Comparison of ENCODE assay signal across 29 mouse cellular contexts in genomic region chr2:60269856-60270479, GRCm38 (mm10). TPM values are rescaled to one million over a fixed set of nuclear protein-coding genes. Genes with fewer than 3 reads are reported as not detected.
A peak's percentile ranks its signal among the peaks of the same experiment; 100 is the strongest.
DNase-seq lines count a peak whose midpoint lies in the region; ATAC-seq and TF ChIP-seq lines count a peak whose summit lies in the region.
"Had no signal": no experiment of that assay in that cellular context is flagged by ENCODE, and none has a peak within 500 bp of the region (broad histone marks: within the 10 kb centered on the region; RNA-seq: fewer than 3 reads in every experiment).

No protein-coding gene starts in this region.

- H3K4me2 ChIP-seq in kidney, embryonic 16.5 days (replicated peaks; ENCODE audit: low read depth, low read length) = no peak overlapping the region
- H3K4me2 ChIP-seq in liver, postnatal 0 days (ENCODE audit: low read depth, low read length) = no peak overlapping the region
- no peak overlapping the region for H3K4me2 ChIP-seq in lung, postnatal 0 days (replicated peaks; ENCODE audit: low read depth, low read length)
- H3K4me2 ChIP-seq: heart, embryonic 12.5 days; hindbrain, embryonic 12.5 days; limb, embryonic 12.5 days; liver, embryonic 15.5 days; neural tube, embryonic 13.5 days had no signal

- WGBS in kidney, embryonic 16.5 days = 87% methylated on average over 14 of the region's 14 CpGs
- 76% methylated on average over 14 of the region's 14 CpGs for WGBS in liver, postnatal 0 days (ENCODE audit: insufficient replicate concordance)
- WGBS in lung, postnatal 0 days = 89% methylated on average over 14 of the region's 14 CpGs

- no peak overlapping the region for H3K27ac ChIP-seq in kidney, embryonic 16.5 days (ENCODE audit: low read length)
- H3K27ac ChIP-seq in liver, postnatal 0 days (ENCODE audit: low read depth) = peak overlapping the region; percentile 82
- no peak overlapping the region for H3K27ac ChIP-seq in lung, postnatal 0 days (ENCODE audit: low read length)
- H3K27ac ChIP-seq: forebrain, embryonic 10.5 days; hindbrain, embryonic 12.5 days; layer of hippocampus, adult 2 months; limb, embryonic 12.5 days; liver, embryonic 15.5 days; midbrain, embryonic 10.5 days; neural tube, embryonic 13.5 days; stomach, postnatal 0 days had no signal

- peaks cover 6% of the 10 kb centered on the region; the same call in 1 of the 2 replicates for H3K36me3 ChIP-seq in kidney, embryonic 16.5 days (ENCODE audit: insufficient read depth, low read length)
- H3K36me3 ChIP-seq in liver, postnatal 0 days (replicated peaks; ENCODE audit: insufficient read depth, low read length) = peaks cover 9% of the 10 kb centered on the region
- H3K36me3 ChIP-seq in lung, postnatal 0 days (ENCODE audit: insufficient read depth, low read length) = no peaks in the 10 kb centered on the region; the same call in 1 of the 2 replicates
- H3K36me3 ChIP-seq: heart, embryonic 12.5 days; hindbrain, embryonic 12.5 days; neural tube, embryonic 13.5 days had no signal

- H3K4me1 ChIP-seq in kidney, embryonic 16.5 days (ENCODE audit: insufficient read depth, low read length) = peaks cover 8% of the 10 kb centered on the region; the same call in 1 of the 2 replicates
- H3K4me1 ChIP-seq in liver, postnatal 0 days (ENCODE audit: insufficient read depth) = peaks cover 3% of the 10 kb centered on the region
- no peaks in the 10 kb centered on the region for H3K4me1 ChIP-seq in lung, postnatal 0 days (ENCODE audit: insufficient read depth, low read depth, low read length)
- H3K4me1 ChIP-seq: hindbrain, embryonic 12.5 days; liver, embryonic 15.5 days; midbrain, embryonic 10.5 days; neural tube, embryonic 13.5 days had no signal

- no peaks in the 10 kb centered on the region for H3K27me3 ChIP-seq in kidney, embryonic 16.5 days (ENCODE audit: insufficient read depth, low read length)
- H3K27me3 ChIP-seq in liver, postnatal 0 days (ENCODE audit: insufficient read depth, low read length) = no peaks in the 10 kb centered on the region
- H3K27me3 ChIP-seq in lung, postnatal 0 days (replicated peaks; ENCODE audit: insufficient read depth, low read length) = no peaks in the 10 kb centered on the region
- H3K27me3 ChIP-seq: heart, embryonic 12.5 days; hindbrain, embryonic 12.5 days; limb, embryonic 12.5 days; liver, embryonic 15.5 days; neural tube, embryonic 13.5 days had no signal

- TF ChIP-seq EP300 in liver, postnatal 0 days (IDR thresholded peaks at IDR 0.05; ENCODE audit: low read depth) = peak; percentile 43; the same call in 1 of the 2 replicates
- no peak for TF ChIP-seq EP300 in lung, postnatal 0 days (IDR thresholded peaks at IDR 0.05)

- H3K4me3 ChIP-seq in kidney, embryonic 16.5 days (ENCODE audit: low read length) = no peak overlapping the region
- no peak overlapping the region for H3K4me3 ChIP-seq in liver, postnatal 0 days (ENCODE audit: low read depth, low read length)
- H3K4me3 ChIP-seq in lung, postnatal 0 days (ENCODE audit: low read depth, low read length) = no peak overlapping the region
- H3K4me3 ChIP-seq: forebrain, embryonic 10.5 days; heart, embryonic 12.5 days; hindbrain, embryonic 12.5 days; layer of hippocampus, adult 2 months; limb, embryonic 12.5 days; liver, embryonic 15.5 days; midbrain, embryonic 10.5 days; myocyte; neural tube, embryonic 13.5 days had no signal

- no peak overlapping the region for H3K9ac ChIP-seq in kidney, embryonic 16.5 days (replicated peaks; ENCODE audit: low read length)
- no peak overlapping the region for H3K9ac ChIP-seq in liver, postnatal 0 days (replicated peaks)
- no peak overlapping the region for H3K9ac ChIP-seq in lung, postnatal 0 days (replicated peaks; ENCODE audit: low read depth)
- H3K9ac ChIP-seq: heart, embryonic 12.5 days; hindbrain, embryonic 12.5 days; limb, embryonic 12.5 days; liver, embryonic 15.5 days; neural tube, embryonic 13.5 days had no signal

- no peak for TF ChIP-seq CTCF in liver, postnatal 0 days (IDR thresholded peaks at IDR 0.05; ENCODE audit: low read depth)
- no peak for TF ChIP-seq CTCF in lung, postnatal 0 days (IDR thresholded peaks at IDR 0.05)

- H3K9me3 ChIP-seq in kidney, embryonic 16.5 days (ENCODE audit: low read length) = no peaks in the 10 kb centered on the region
- no peaks in the 10 kb centered on the region for H3K9me3 ChIP-seq in liver, postnatal 0 days (ENCODE audit: low read length)
- no peaks in the 10 kb centered on the region for H3K9me3 ChIP-seq in lung, postnatal 0 days (ENCODE audit: low read length)
- H3K9me3 ChIP-seq: heart, embryonic 12.5 days; hindbrain, embryonic 12.5 days; limb, embryonic 12.5 days; liver, embryonic 15.5 days; neural tube, embryonic 13.5 days had no signal

- DNase-seq in kidney, adult 18-20 months = peak; percentile 56
- peak; percentile 40 for DNase-seq in liver, postnatal 0 days
- no peak for DNase-seq in liver
- peak; percentile 71 to 82 for DNase-seq in kidney, postnatal 36 days
- no peak for DNase-seq in layer of hippocampus, postnatal 14 days (ENCODE audit: low spot score in 2 of 2)
- DNase-seq in lung, postnatal 0 days (ENCODE audit: low spot score) = no peak
- DNase-seq: cerebellum, adult 11 months; cerebellum, adult 9-11 months; gastrocnemius, postnatal 14 days; heart, adult 18-20 months; heart, postnatal 10 days; layer of hippocampus, postnatal 36 days; lung, postnatal 10 days; thymus, adult 2 months; thymus, postnatal 4 days had no signal

- no peak for ATAC-seq in kidney, embryonic 16.5 days (ENCODE audit: low FRiP score, low TSS enrichment)
- peak; percentile 95 for ATAC-seq in liver, postnatal 0 days
- ATAC-seq in lung, postnatal 0 days = no peak
- ATAC-seq: CD4-positive, CD25-positive, alpha-beta regulatory T cell, adult 4 months; forebrain, embryonic 16.5 days; midbrain, embryonic 16.5 days had no signal

RNA-seq across cellular contexts. Expression of gene Cd302, which starts 14.3 kb away (rescaled TPM):
- 42.1 and 44.8 TPM in 2 replicates for polyA plus RNA-seq in kidney, embryonic 16.5 days (2015; fragmentation: Nextera tagmentation; extraction: Ambion mirVana)
- polyA plus RNA-seq in liver, postnatal 0 days (2015; fragmentation: Nextera tagmentation; extraction: Ambion mirVana) = 349 and 375 TPM in 2 replicates
- 10 to 100 TPM in 1 of 2 experiments, 1 to 10 TPM in 1; 9.3 to 11.7 TPM for total RNA-seq in layer of hippocampus, postnatal 14 days (2021)
- 74.9 and 87.1 TPM in 2 replicates for polyA plus RNA-seq in lung, postnatal 0 days (2015; fragmentation: Nextera tagmentation; extraction: Ambion mirVana)

Comparison
In these comparisons a context has a peak if more than half of its experiments do, and no peak if none do; other contexts are left out.
1. DNase-seq: peak in kidney, adult 18-20 months (single experiment), liver, postnatal 0 days (single experiment) and kidney, postnatal 36 days (2 of 2); none in liver (single experiment), layer of hippocampus, postnatal 14 days (0 of 2) and lung, postnatal 0 days (single experiment).